Mouse (Mus musculus): Measurements from ENCODE around the gene Glul.

Gene Glul

DNA sequence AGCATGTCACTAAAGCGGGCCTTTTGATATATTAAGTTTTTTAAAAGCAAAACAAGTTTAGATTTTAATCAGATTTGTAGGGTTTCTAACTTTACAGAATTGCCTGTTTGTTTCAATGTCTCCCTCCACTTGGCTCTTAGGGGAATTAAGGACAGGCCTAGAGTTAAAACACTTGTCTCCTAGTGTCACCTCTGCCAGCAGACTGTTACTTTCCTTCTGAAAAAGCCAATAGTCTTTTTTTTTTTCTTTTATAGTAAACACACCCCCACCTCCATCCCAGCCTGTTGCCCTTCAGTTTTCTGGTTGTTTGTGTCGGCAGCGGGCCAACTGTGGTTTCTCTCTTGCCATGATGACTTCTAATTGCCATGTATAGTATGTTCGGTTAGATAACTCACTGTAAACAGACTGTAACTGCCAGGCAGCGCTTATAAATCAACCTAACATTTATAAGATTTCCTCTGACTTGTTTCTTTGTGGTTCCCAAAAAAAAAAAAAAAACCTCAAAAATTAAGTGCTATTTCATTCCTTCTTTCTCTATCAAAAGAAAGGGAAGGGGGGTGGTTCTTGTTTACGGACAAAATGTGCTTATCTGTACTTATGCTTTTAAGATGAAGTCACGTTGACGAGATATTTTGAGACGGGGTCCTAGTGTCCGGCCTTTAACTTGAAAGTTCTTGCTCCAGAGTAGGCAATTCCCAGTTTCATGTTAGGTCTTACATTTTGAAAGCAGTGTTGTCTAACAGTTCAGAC lies 9.6 kb downstream of the Glul start:
- in situ Hi-C loops (cut with MboI, MseI), result no loop called here

- in situ Hi-C loops (cut with MboI, MseI), result no loop called here
Observed at GRCm38 (mm10) chr1:153909963-153910291, 10.2 kb downstream of the Glul start.

DNA sequence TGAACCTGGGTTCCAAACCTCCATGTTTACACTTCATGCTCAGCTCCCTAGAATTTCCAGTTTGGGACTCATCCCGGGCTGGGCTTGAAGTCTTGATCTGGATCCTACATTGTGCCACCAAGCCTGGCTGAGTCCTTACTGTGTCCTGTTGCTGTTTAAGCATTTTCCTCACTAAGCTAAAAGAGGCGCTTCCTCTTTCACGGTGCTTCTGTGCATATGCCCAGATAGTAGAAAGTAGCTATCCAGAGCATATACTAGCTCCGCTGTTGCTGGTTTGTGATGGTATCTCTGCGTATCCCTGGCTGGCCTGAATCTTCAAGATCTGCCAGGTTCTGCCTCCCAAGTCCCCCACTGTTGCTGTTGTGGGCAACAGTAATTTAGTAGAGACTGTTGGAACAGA lies 10.7 kb downstream of the Glul start:
- in situ Hi-C loops (cut with MboI, MseI), result no loop called here

GRCm38 (mm10) chr1:153911276-153911795 lies 11.6 kb downstream of the Glul start:
- in situ Hi-C loops (cut with MboI, MseI), result no loop called here

DNA sequence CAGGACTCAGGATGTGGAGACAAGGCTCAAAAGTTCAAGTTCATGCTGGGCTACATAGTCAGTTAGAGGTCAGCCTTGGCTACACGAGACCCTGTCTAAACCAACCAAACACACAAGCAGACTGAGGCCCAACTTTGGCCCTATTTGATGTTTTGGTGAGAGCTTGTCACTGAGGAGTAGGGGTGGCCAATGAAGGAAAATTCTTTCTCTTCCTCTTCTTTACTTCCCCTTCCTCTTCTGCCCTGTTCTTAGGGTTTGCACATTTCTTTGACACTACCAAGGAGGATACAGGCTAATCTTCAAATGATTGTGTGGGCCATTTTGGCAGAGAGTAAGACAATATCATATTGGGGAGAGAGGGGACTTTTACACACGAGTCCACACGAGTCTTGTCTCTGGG lies 14.1 kb downstream of the Glul start:
- in situ Hi-C loops (cut with MboI, MseI), result no loop called here

DNA sequence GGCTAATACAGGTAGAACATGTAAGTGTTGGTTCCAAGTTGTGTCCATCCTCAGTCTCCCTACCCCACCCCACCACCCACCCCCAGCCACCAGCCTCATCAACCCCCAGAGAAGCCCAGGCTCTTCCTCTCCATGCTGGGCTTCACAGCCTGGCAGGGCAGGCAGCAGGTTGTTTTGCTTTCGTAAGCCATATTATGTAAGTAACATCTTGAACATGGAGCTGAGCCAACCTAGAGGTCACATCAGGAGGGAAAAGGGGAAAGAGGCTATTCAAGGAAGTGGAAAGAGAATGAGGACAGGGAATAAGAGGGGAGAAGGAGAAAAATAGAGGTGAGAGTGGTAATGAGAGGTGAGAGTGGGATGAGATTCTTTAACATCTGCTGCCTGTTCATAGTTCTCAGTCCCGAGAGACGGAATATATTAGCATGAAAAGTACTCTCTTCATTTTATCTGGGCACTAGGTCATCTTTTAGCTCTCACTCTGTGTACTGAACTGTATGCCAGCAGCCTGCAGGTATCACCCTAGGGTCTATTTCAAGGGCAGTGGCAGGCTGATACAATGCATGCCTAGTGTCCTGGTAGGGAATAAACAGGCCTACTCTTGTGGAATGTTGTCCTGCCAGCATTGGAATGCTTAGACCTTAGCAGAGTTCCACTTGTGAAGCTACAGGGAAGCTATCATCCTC lies 18.9 kb downstream of the Glul start:
- in situ Hi-C loops (cut with MboI, MseI), result no loop called here

DNA sequence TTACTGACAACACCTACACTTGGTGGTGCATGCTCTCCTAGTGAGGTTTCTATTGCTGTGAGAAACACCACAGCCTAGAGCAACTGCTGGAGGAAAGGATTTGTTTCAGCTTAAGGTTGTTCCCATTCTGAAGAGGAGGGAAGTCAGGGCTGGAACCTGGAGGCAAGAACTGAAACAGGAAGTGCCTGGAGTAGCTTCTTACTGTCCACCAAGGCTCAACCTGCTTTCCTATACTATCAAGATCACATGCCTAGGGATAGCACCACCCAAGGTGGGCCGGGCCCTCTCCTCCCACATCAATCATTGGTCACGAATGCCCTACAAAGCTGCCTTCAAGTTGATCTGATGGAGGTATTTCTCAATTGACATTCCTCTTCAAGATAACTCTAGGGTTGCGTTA lies 21.9 kb downstream of the Glul start:
- in situ Hi-C loops (cut with MboI, MseI), result no loop called here

DNA sequence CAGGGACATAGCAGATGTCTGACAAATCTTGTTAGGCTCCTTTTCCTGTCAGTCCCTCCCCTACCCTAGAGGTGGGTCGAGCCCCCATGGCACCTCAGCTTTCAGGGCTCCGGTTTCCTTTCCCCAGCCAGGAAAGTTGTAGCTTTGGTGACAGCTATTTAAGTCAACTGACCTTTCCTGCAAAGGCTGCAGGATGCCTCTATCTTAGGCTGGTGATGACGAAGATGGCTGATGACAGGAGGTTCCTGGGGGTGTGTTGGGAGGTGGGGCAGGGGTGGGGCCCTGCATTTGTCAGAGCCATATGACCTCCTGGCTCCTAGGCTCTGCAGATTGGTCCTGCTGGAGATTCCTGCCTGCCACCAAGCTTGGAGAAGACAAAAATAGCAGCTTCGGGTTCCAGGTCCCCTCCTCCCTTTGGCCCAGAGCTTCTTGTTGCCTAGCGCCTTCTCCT lies 22.9 kb downstream of the Glul start:
- in situ Hi-C loops (cut with MboI, MseI), result no loop called here

DNA sequence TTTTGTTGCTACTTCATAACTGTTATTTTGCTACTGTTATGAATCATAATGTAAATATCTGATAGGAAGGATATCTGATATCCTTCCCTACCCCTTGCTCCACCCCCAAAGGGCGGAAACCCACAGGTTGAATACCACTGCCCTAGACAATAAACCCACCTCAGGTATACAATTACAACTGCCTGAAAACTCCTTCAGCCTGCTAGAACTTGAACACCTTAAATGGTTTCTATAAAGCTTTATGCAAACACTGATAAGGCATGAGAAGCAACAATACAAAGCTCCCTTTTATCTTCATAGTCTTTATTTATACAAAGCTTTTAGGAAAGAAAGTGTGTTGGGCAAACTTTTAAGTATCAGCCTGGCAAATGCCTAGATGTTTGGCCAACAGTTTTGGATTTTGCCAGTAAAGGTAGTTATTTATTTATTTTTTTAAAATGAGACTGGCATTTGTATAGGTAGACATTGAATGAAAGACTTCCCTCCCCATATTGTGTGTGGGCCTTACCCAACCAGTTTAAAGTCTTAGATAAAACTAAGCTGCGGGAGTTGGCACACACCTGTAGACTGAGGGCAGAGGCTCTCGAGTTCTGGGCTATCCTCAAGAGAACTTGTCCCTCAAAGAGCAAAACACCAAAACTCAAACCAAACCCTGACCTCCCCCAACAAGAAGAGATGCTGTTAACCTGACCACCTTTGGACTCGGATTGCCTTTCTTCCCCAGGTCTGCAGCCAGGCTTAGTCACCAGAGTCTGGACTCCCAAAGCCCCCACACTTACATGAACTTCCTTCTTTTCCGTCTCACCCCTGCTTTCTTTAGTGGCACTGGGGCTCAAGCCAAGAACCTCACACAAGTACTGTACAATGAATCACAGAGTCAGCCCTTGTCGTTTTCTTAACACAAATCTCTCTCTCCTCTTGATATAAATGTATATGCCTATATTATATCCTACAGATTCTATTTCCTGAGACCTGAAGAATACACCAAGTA lies 24.9 kb downstream of the Glul start:
- in situ Hi-C loops (cut with MboI, MseI), result no loop called here

- in situ Hi-C loops (cut with MboI, MseI), result no loop called here
Observed at GRCm38 (mm10) chr1:153930431-153930830, 30.7 kb downstream of the Glul start.

- in situ Hi-C loops (cut with MboI, MseI), result no loop called here
Observed at GRCm38 (mm10) chr1:153933772-153934171, 34.0 kb downstream of the Glul start.

- in situ Hi-C loops (cut with MboI, MseI), result no loop called here
Observed at GRCm38 (mm10) chr1:153935844-153936380, 36.2 kb downstream of the Glul start.

DNA sequence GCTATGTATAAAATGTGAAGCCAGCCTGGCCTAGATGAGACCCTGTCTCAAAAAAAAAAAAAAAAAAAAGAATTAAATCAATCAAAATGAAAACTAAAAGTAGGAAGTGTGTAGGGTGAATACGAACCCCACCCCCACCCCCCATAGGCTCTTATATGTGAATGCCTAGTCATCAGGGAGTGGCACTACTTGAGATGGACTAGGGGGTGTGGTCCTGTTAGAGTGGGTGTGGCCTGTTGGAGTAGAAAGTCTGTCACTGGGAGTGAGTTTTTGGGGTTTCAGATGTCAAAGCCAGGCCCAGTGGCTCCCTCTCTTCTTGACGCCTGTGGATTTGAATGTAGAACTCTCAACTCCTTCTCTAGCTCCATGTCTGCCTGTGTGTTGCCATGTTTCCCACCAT lies 37.3 kb downstream of the Glul start:
- in situ Hi-C loops (cut with MboI, MseI), result no loop called here

- in situ Hi-C loops (cut with MboI, MseI), result no loop called here
Observed at GRCm38 (mm10) chr1:153940986-153941385, 41.2 kb downstream of the Glul start.

DNA sequence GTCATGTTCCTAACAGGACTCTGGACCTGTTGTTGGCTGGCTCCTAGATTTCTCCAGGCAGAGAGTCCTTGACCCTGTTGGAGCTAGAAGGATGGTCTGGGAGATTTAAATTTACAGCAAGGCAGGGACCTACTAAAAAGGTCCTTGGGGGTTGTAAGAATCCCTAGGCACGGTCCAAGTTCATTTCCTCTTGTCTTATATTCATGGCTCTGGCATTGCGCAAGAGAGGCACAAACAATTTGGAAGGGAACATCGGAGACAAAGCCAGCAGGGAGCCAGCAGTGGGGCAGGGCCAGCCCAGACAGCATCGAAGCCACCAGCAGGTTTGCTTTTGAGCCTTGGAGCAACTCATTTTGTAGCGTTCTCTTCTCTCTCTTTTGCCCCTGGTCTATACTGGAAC lies 45.4 kb downstream of the Glul start:
- in situ Hi-C loops (cut with MboI, MseI), result no loop called here

- in situ Hi-C loops (cut with MboI, MseI), result no loop called here
Observed at GRCm38 (mm10) chr1:153946971-153947370, 47.2 kb downstream of the Glul start.

GRCm38 (mm10) chr1:153947837-153948236 lies 48.1 kb downstream of the Glul start:
- in situ Hi-C loops (cut with MboI, MseI), result no loop called here

- in situ Hi-C loops (cut with MboI, MseI), result loop anchor here (10.0 kb wide), 1 partner anchor 1732 kb away; no protein-coding TSS in a partner anchor
Observed at GRCm38 (mm10) chr1:153953232-153953631, 53.5 kb downstream of the Glul start.

DNA sequence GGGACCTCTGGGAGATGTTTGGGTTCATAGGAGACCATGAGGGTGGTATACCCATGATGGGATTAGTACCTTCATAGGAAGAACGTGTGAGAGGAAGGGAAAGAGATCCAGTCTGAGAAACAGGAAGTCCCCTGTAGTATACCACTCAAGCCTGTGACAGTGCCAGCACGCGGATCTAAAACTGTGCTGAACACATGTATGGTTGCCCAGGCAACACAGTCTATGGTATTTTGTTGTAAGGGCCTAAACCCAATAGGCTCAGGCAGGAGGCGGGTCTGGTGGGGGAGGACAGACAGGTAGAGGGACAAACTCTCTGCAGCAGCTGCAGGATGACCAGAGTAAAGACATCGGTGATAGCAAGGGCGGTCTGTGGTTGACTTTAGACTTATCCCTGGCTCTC lies 54.1 kb downstream of the Glul start:
- in situ Hi-C loops (cut with MboI, MseI), result loop anchor here (10.0 kb wide), 1 partner anchor 1731 kb away; no protein-coding TSS in a partner anchor

GRCm38 (mm10) chr1:153957850-153958249 lies 58.1 kb downstream of the Glul start:
- in situ Hi-C loops (cut with MboI, MseI), result loop anchor here (10.0 kb wide), 1 partner anchor 1727 kb away; no protein-coding TSS in a partner anchor

Measured in T-helper 1 cell (primary cell).